Mouse (Mus musculus) hindbrain, postnatal 0 days (tissue): ENCODE results near the gene Cyp1b1. TPM values are rescaled to one million over a fixed set of nuclear protein-coding genes. Genes with fewer than 3 reads are reported as not detected.
A peak's percentile ranks its signal among the peaks of the same experiment; 100 is the strongest.

Experiments
- ATAC-seq: fragments of 200-750 bp; cut with Nextera tagmentation; 2 replicates; pipeline ENCODE4 v1.8.0; 2017; ENCODE audit warnings: mild to moderate bottlenecking, moderate TSS enrichment, moderate library complexity
- DNase-seq: peaks from one replicate; pipeline ENCODE4 v3.0.0-alpha.2; 2015; ENCODE audit warnings: low spot score
- H3K27ac ChIP-seq: fragments of 300-500 bp; sonication (generic); 2 replicates; pipeline ENCODE4 v1.5.1; 2014; ENCODE audit warnings: mild to moderate bottlenecking
- H3K27me3 ChIP-seq: fragments of 300-500 bp; sonication (generic); 2 replicates; pipeline ENCODE4 v1.6.1; 2014; ENCODE audit warnings: low read length, mixed read lengths; ENCODE audit not compliant: insufficient read depth
- H3K36me3 ChIP-seq: fragments of 300-500 bp; sonication (generic); 2 replicates; pipeline ENCODE4 v1.6.1; 2014; ENCODE audit warnings: low read length, mixed read lengths; ENCODE audit not compliant: insufficient read depth
- H3K4me1 ChIP-seq: fragments of 300-500 bp; sonication (generic); 2 replicates; pipeline ENCODE4 v1.6.1; 2014; ENCODE audit warnings: antibody characterized with exemption, low read length, mixed read lengths; ENCODE audit not compliant: insufficient read depth
- H3K4me2 ChIP-seq: fragments of 300-500 bp; sonication (generic); 2 replicates; pipeline ENCODE4 v1.6.1; 2014; ENCODE audit warnings: low read depth, mild to moderate bottlenecking, low read length, moderate library complexity, mixed read lengths
- H3K4me3 ChIP-seq: fragments of 300-500 bp; sonication (generic); 2 replicates; pipeline ENCODE4 v1.5.1; 2014; ENCODE audit warnings: low read length
- H3K9ac ChIP-seq: fragments of 300-500 bp; sonication (generic); replicated peaks from 2 replicates; pipeline ENCODE4 v1.6.1; 2014; ENCODE audit warnings: mild to moderate bottlenecking, low read length, moderate library complexity, mixed read lengths
- H3K9me3 ChIP-seq: fragments of 300-500 bp; sonication (generic); 2 replicates; pipeline ENCODE4 v1.6.1; 2016; ENCODE audit warnings: low read length, mixed read lengths
- CTCF ChIP-seq: IDR thresholded peaks from 2 replicates; pipeline ENCODE4 v1.5.1; 2016; ENCODE audit warnings: antibody characterized with exemption, control low read depth, low read depth
- WGBS: fragments of 180-500 bp; shearing (Covaris S2); extraction: QIAGEN DNeasy Blood & Tissue Kit; methylation state at CpG from one replicate; pipeline ENCODE4 v1.1.7; 2014; 5-methylcytosine and 5-hydroxymethylcytosine counted together
- polyA plus RNA-seq: library from polyadenylated mRNA; unstranded; fragments of >200 nt; fragmentation: Nextera tagmentation; extraction: Ambion mirVana; gene quantifications from 2 replicates; pipeline ENCODE4 v1.2.1, GENCODE M21; 2015
- total RNA-seq: library from RNA; depleted of rRNA; stranded (reverse); fragments of >200 nt; gene quantifications from 2 replicates; pipeline ENCODE4 v1.2.3, GENCODE M21; 2014; rRNA removed

The Cyp1b1 gene
- total RNA-seq, result 6.3 and 12.8 TPM in 2 replicates
- 6.2 and 6.5 TPM in 2 replicates for polyA plus RNA-seq

GRCm38 (mm10) chr17:79714931-79715637 lies at the start of gene Cyp1b1:
TSS of gene Cyp1b1 (minus strand) at chr17:79715061.
- Histone ChIP-seq H3K27ac (no peak within 1 kb of the TSS), H3K36me3 (no peaks in the 10 kb centered on the region), H3K4me3 (peak within 1 kb of the TSS; percentile 36), H3K27me3 (peaks cover 42% of the 10 kb centered on the region), H3K4me2 (peak within 1 kb of the TSS; percentile 70), H3K9ac (peak within 1 kb of the TSS; percentile 22), H3K9me3 (no peaks in the 10 kb centered on the region), H3K4me1 (peaks cover 6% of the 10 kb centered on the region)
- under 1% methylated on average over 31 of the region's 31 CpGs for WGBS
- TF ChIP-seq CTCF, result no peak
- DNase-seq, result no peak
- ATAC-seq, result no peak

- H3K27me3 ChIP-seq, result no peaks in the 10 kb centered on the region
- H3K4me3 ChIP-seq, result no peak overlapping the region
- no peaks in the 10 kb centered on the region for H3K36me3 ChIP-seq
- ATAC-seq (no peak), DNase-seq (no peak)
- no peak overlapping the region for H3K4me2 ChIP-seq
- peaks cover 3% of the 10 kb centered on the region; the same call in 1 of the 2 replicates for H3K9me3 ChIP-seq
- TF ChIP-seq CTCF, result no peak
- 89% methylated on average over 1 of the region's 1 CpGs for WGBS
- H3K4me1 ChIP-seq, result no peaks in the 10 kb centered on the region
- H3K9ac ChIP-seq, result no peak overlapping the region
- H3K27ac ChIP-seq, result no peak overlapping the region
These were observed 47.0 kb upstream of the Cyp1b1 start for GRCm38 (mm10) chr17:79761841-79762240.

GRCm38 (mm10) chr17:79753831-79754230 lies 39.0 kb upstream of the Cyp1b1 start:
- TF ChIP-seq CTCF, result no peak
- DNase-seq, result no peak
- Histone ChIP-seq H3K4me3 (no peak overlapping the region), H3K9me3 (no peaks in the 10 kb centered on the region), H3K36me3 (no peaks in the 10 kb centered on the region), H3K4me1 (no peaks in the 10 kb centered on the region), H3K27ac (no peak overlapping the region), H3K4me2 (no peak overlapping the region), H3K9ac (no peak overlapping the region), H3K27me3 (no peaks in the 10 kb centered on the region)
- no peak for ATAC-seq
- 93% methylated on average over 12 of the region's 12 CpGs for WGBS

GRCm38 (mm10) chr17:79752836-79753235 lies 38.0 kb upstream of the Cyp1b1 start:
- Histone ChIP-seq H3K4me2 (no peak overlapping the region), H3K9ac (no peak overlapping the region), H3K27ac (no peak overlapping the region), H3K4me1 (no peaks in the 10 kb centered on the region), H3K36me3 (no peaks in the 10 kb centered on the region), H3K4me3 (no peak overlapping the region), H3K9me3 (no peaks in the 10 kb centered on the region), H3K27me3 (no peaks in the 10 kb centered on the region)
- DNase-seq, result no peak
- TF ChIP-seq CTCF, result peak; percentile 36
- ATAC-seq, result no peak

GRCm38 (mm10) chr17:79751661-79752191 lies 36.9 kb upstream of the Cyp1b1 start:
- TF ChIP-seq CTCF, result no peak
- no peak overlapping the region for H3K9ac ChIP-seq
- H3K27ac ChIP-seq, result no peak overlapping the region
- H3K4me2 ChIP-seq, result no peak overlapping the region
- DNase-seq (no peak), ATAC-seq (no peak)
- no peaks in the 10 kb centered on the region for H3K4me1 ChIP-seq
- H3K9me3 ChIP-seq, result no peaks in the 10 kb centered on the region
- H3K27me3 ChIP-seq, result no peaks in the 10 kb centered on the region
- no peaks in the 10 kb centered on the region for H3K36me3 ChIP-seq
- 88% methylated on average over 6 of the region's 6 CpGs for WGBS
- H3K4me3 ChIP-seq, result no peak overlapping the region

- WGBS, result 85% methylated on average over 1 of the region's 1 CpGs
- no peak overlapping the region for H3K9ac ChIP-seq
These were observed 34.8 kb upstream of the Cyp1b1 start for GRCm38 (mm10) chr17:79749647-79750046.

GRCm38 (mm10) chr17:79746954-79747353 lies 32.1 kb upstream of the Cyp1b1 start:
- no peak overlapping the region for H3K4me3 ChIP-seq
- ATAC-seq (no peak), DNase-seq (no peak)
- H3K4me2 ChIP-seq, result no peak overlapping the region
- H3K27ac ChIP-seq, result no peak overlapping the region
- WGBS, result 58% methylated on average over 11 of the region's 11 CpGs
- H3K36me3 ChIP-seq, result no peaks in the 10 kb centered on the region
- H3K9ac ChIP-seq, result no peak overlapping the region
- H3K27me3 ChIP-seq, result no peaks in the 10 kb centered on the region
- TF ChIP-seq CTCF, result no peak
- H3K9me3 ChIP-seq, result no peaks in the 10 kb centered on the region
- no peaks in the 10 kb centered on the region for H3K4me1 ChIP-seq

More at GRCm38 (mm10) chr17:79749647-79750046, 34.8 kb upstream of the Cyp1b1 start:
- Histone ChIP-seq H3K36me3 (no peaks in the 10 kb centered on the region), H3K27me3 (no peaks in the 10 kb centered on the region), H3K4me1 (no peaks in the 10 kb centered on the region), H3K4me2 (no peak overlapping the region), H3K4me3 (no peak overlapping the region), H3K9me3 (no peaks in the 10 kb centered on the region), H3K27ac (no peak overlapping the region)
- DNase-seq, result no peak
- no peak for TF ChIP-seq CTCF
- no peak for ATAC-seq
